Mouse (Mus musculus): ENCODE data around the gene Tlr7. TPM values are rescaled to one million over a fixed set of nuclear protein-coding genes. Genes with fewer than 3 reads are reported as not detected.
"Not testable (repeated sequence)": the region's sequence is repeated elsewhere in the genome, so short reads cannot be mapped to it uniquely, and the experiment has no call there.

Gene Tlr7
- total RNA-seq, 2 experiments from 2014 or later = 2.3 to 4.4 TPM

DNA sequence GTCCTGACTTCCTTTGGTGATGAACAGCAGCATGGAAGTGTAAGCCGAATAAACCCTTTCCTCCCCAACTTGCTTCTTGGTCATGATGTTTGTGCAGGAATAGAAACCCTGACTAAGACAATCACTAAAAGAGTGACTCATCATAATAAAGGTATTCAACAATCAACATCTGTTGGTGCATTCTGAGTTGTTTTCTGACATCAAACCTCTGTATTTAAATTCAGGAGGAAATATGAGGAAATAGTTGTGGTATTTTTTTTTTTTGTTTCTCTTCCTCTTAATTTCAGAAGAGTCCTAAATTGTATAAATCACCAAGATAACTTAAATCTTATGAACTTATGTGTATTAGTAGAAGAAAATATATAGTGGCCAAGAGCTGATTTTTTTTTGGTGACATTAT lies 28.3 kb downstream of the Tlr7 start:
- DNase-seq (ENCODE audit: low spot score in 2 of 2) = not testable (repeated sequence)

DNA sequence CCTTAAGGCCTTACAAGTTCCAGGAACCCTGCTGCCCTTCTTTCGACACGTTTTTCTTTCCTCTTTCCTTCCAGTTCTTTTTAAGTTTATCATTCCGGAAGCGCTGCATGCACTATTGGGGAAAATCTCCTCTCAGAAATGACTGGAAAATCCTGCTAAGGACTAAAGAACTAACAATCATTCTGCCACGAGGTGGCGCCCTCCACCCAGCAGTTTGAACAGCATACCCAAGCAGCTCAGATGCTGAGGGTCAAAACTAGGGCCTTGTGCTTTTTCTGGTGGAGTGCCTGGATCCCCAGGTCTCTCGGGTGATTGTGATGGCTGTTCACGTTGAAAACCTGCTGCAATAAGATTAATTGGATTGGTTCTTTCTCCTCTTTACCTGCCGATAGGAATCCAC lies 53.4 kb downstream of the Tlr7 start:
- peak; percentile 62 to 71 for DNase-seq (ENCODE audit: low spot score in 2 of 2)

DNA sequence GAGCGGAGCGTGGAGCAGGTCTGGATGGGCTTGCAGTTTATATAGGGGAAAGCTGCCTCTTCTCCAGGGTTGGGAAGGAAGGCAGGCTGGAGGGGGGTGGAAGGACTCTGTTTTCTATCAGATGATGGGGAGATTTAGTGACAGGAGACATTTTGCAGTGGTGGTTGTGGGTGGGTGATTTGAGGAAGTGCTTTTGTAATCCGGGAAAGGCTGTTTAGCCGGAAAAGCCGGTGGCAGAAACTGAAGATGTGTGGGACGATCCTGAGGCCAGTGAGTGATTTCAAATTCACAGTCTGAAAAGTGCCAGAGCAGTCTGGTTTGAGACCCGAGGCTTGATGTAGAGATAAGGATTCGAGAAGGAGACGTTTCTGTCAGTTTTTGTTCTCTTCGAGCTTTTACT lies 53.8 kb downstream of the Tlr7 start:
- no peak for DNase-seq (ENCODE audit: low spot score in 2 of 2)

DNA sequence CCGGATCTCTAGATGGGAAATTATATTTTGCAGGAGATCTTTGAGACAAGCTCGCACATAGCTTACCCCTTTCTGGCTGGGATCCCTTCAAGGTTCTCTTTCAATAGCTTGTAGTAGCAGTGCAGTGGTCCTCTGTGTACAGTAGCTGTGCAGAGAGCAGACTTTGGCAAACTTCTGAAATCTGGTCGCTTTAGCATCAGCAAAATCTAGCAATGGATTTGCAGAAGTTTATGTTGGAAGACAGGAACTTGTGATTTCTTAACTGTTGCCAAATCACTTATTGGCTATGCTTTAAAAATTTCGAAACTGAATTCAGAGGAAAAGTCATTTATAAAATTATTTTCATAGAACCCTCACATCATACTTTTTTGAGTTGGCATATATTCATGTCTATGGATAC lies 66.3 kb downstream of the Tlr7 start, which contains the start of gene Tlr8:
Gene Tlr8, minus strand, starts transcription at position 244 of the 400 bp plus-strand sequence.
- DNase-seq (ENCODE audit: low spot score in 2 of 2) = no peak

DNA sequence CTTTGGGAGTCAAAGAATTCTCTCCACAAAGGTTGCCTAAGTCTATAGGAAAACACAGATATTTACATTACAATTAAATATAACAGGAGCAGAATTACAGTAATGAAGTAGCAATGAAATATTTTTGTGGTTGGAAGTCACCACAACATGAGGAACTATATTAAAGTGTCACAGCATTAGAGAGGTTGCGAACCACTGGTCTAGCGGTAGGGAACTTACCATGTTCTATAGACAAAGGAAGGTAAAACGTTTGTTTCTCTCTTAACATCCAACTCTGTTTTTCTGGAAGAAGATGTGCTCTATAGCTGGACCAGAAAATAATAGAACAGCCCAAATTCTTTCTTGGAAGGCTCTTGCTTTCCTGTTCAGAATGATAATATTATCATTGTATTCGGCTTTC lies 66.8 kb downstream of the Tlr7 start:
- no peak for DNase-seq (ENCODE audit: low spot score in 2 of 2)

Other genes with a start within 250 kb of the Tlr7 start
- gene Tmsb4x, start 121.2 kb downstream of the Tlr7 start, total RNA-seq (2021) = 100 to 1,000 TPM; 959 to 978 TPM
- gene Tlr8, start 66.2 kb downstream of the Tlr7 start, total RNA-seq (2021) = under 1 TPM; 0.21 to 0.54 TPM
- 10 to 100 TPM; 24.1 to 27.4 TPM for gene Prps2, start 52.2 kb upstream of the Tlr7 start, total RNA-seq (2021)

Measured in left cerebral cortex, adult 18-20 months (tissue).